Mouse (Mus musculus) liver, embryonic 14.5 days (tissue): ENCODE results near the gene Pde11a.

ENCODE experiments used
- CTCF ChIP-seq: IDR thresholded peaks from 2 replicates; pipeline ENCODE4 v1.5.1; 2016; ENCODE audit warnings: antibody characterized with exemption, low read depth, control low read depth
- EP300 ChIP-seq: IDR thresholded peaks from 2 replicates; pipeline ENCODE4 v1.6.1; 2016; ENCODE audit warnings: antibody characterized with exemption, low read depth

- TF ChIP-seq CTCF (no peak), EP300 (no peak)
Measured at GRCm38 (mm10) chr2:76129933-76130627, 208.5 kb downstream of the Pde11a start.
